Mouse (Mus musculus) heart, embryonic 15.5 days (tissue): Measurements from ENCODE around the gene Cenps. TPM values are rescaled to one million over a fixed set of nuclear protein-coding genes. Genes with fewer than 3 reads are reported as not detected.
"Not testable (repeated sequence)": the region's sequence is repeated elsewhere in the genome, so short reads cannot be mapped to it uniquely, and the experiment has no call there.

Experiments
- ATAC-seq: fragments of 200-750 bp; cut with Nextera tagmentation; replicated peaks from 2 replicates; pipeline ENCODE4 v1.8.0; 2017; ENCODE audit warnings: low read depth, moderate TSS enrichment; ENCODE audit not compliant: insufficient number of reproducible peaks, insufficient read depth, low FRiP score
- H3K27ac ChIP-seq: fragments of 300-500 bp; sonication (generic); 2 replicates; pipeline ENCODE4 v1.5.1; 2015; ENCODE audit warnings: mild to moderate bottlenecking, inconsistent platforms
- H3K27me3 ChIP-seq: fragments of 300-500 bp; sonication (generic); 2 replicates; pipeline ENCODE4 v1.6.1; 2015; ENCODE audit warnings: inconsistent platforms
- H3K36me3 ChIP-seq: fragments of 300-500 bp; sonication (generic); 2 replicates; pipeline ENCODE4 v1.6.1; 2015; ENCODE audit warnings: mild to moderate bottlenecking, inconsistent platforms
- H3K4me1 ChIP-seq: fragments of 300-500 bp; sonication (generic); replicated peaks from 2 replicates; pipeline ENCODE4 v1.6.1; 2015; ENCODE audit warnings: inconsistent platforms
- H3K4me2 ChIP-seq: fragments of 300-500 bp; sonication (generic); 2 replicates; pipeline ENCODE4 v1.6.1; 2015; ENCODE audit warnings: inconsistent platforms, mild to moderate bottlenecking, moderate library complexity
- H3K4me3 ChIP-seq: fragments of 300-500 bp; sonication (generic); 2 replicates; pipeline ENCODE4 v1.5.1; 2015; ENCODE audit warnings: mild to moderate bottlenecking, inconsistent platforms
- H3K9ac ChIP-seq: fragments of 300-500 bp; sonication (generic); 2 replicates; pipeline ENCODE4 v1.6.1; 2015; ENCODE audit warnings: mild to moderate bottlenecking, inconsistent platforms
- H3K9me3 ChIP-seq: fragments of 300-500 bp; sonication (generic); replicated peaks from 2 replicates; pipeline ENCODE4 v1.6.1; 2016; ENCODE audit warnings: inconsistent platforms
- WGBS: fragments of 180-500 bp; shearing (Covaris S2); methylation state at CpG from one replicate; pipeline ENCODE4 v1.1.7; 2015; ENCODE audit warnings: mixed read lengths; 5-methylcytosine and 5-hydroxymethylcytosine counted together
- polyA plus RNA-seq: library from polyadenylated mRNA; unstranded; fragments of >200 nt; fragmentation: Nextera tagmentation; extraction: Ambion mirVana; gene quantifications from 2 replicates; pipeline ENCODE4 v1.2.1, GENCODE M21; 2015

The Cenps gene
- polyA plus RNA-seq, 1 experiment from 2014 or later, result 19.5 TPM

GRCm38 (mm10) chr4:149170394-149170931 lies 33.0 kb upstream of the Cenps start:
- no peak overlapping the region for H3K4me3 ChIP-seq
- H3K27ac ChIP-seq, result no peak overlapping the region
- no peaks in the 10 kb centered on the region for H3K9me3 ChIP-seq
- no peak for ATAC-seq
- no peak overlapping the region for H3K4me2 ChIP-seq
- WGBS, result 56% methylated on average over 7 of the region's 7 CpGs
- H3K4me1 ChIP-seq, result peaks cover 25% of the 10 kb centered on the region
- H3K36me3 ChIP-seq, result no peaks in the 10 kb centered on the region
- no peak overlapping the region for H3K9ac ChIP-seq
- H3K27me3 ChIP-seq, result no peaks in the 10 kb centered on the region

DNA sequence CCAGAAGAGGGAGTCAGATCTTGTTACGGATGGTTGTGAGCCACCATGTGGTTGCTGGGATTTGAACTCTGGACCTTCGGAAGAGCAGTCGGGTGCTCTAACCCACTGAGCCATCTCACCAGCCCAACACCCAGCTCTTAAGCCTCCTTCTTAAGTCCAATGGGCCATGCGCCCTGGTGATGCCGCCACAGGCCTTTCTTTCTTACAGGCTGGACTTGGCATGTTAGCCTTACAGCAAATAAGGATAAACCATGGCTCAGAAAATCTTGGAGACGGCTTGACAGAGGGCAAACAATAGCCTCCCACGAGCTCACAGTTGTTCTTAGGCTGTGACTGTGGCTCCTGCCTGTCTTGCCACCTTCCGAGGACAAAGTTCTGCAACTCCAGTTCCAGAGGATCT lies 32.5 kb upstream of the Cenps start:
- H3K4me3 ChIP-seq, H3K27me3 ChIP-seq, H3K9ac ChIP-seq, H3K9me3 ChIP-seq, ATAC-seq, H3K36me3 ChIP-seq, H3K27ac ChIP-seq, H3K4me2 ChIP-seq: not testable (repeated sequence)
- WGBS, result 79% methylated on average over 7 of the region's 8 CpGs
- H3K4me1 ChIP-seq, result peaks cover 30% of the 10 kb centered on the region

DNA sequence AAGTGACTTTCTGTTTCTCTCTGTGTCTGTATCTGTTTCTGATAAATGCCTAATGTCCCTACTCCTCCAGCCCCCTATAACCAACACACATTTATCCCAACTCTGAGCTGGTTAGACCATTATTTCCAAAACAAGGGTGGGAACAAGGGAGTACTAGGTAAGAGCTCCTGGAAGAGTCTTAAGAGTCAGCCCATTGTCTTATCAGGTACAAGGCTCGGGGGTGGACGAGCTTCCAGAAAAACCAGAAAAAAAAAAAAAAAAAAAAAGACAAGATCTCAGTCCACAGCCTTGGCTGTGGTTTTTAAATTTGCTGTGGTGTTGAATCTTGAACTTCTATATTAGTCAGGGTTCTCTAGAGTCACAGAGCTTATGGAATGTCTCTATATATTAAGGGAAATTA lies 30.6 kb upstream of the Cenps start:
- Histone ChIP-seq H3K27ac (no peak overlapping the region), H3K4me3 (peak overlapping the region; percentile 94; the same call in 1 of the 2 replicates)

GRCm38 (mm10) chr4:149166957-149167611 lies 29.7 kb upstream of the Cenps start:
- Histone ChIP-seq H3K27me3 (no peaks in the 10 kb centered on the region), H3K27ac (peak overlapping the region; percentile 83), H3K4me1 (peaks cover 20% of the 10 kb centered on the region), H3K36me3 (peaks cover 5% of the 10 kb centered on the region), H3K9me3 (no peaks in the 10 kb centered on the region), H3K4me2 (peak overlapping the region; percentile 93), H3K4me3 (peak overlapping the region; percentile 94), H3K9ac (peak overlapping the region; percentile 95)
- 1% methylated on average over 27 of the region's 27 CpGs for WGBS
- ATAC-seq, result no peak; the same call in none of the 2 replicates

More for the DNA sequence above, 30.6 kb upstream of the Cenps start:
- Histone ChIP-seq H3K4me2 (peak overlapping the region; percentile 93), H3K9ac (no peak overlapping the region), H3K27me3 (no peaks in the 10 kb centered on the region), H3K4me1 (peaks cover 30% of the 10 kb centered on the region), H3K36me3 (no peaks in the 10 kb centered on the region; the same call in none of the 2 replicates), H3K9me3 (no peaks in the 10 kb centered on the region)
- no peak for ATAC-seq
- 39% methylated on average over 2 of the region's 2 CpGs for WGBS

DNA sequence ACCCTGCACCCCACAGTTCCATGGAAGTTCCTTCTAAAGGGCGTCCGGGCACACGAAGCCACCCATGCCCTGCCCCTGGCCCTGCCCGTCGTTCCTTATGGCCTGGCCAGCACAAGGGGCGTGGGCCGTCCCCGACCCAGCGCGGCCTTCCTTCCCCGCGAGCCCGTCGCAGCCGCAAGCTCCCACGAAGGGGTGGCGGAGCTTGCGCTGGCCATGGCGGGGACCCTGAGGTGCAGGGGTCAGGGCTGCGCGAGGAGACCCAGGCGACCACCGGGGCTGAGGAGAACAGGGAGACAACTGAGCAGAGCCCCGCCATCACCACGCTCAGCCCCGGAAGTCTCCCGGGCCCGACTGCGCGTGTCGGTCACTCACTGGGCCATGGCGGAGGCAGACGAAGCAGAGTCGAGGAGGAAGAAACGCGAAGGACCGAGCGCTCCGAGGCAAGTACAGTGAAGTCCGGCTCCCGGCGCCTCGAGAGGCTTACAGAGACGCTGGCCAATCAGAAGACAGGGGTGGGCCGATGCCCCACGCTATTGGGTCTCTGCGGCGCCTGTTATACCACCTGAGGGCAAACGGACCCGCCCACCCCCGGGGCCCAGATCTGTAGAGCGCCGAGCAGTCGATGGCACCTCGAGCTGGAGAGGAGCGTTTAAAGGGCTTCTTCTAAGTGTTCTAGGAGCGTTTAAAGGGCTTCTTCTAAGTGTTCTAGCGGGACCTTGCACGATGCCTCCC lies 29.0 kb upstream of the Cenps start, which contains the start of gene Pgd:
TSS of gene Pgd (minus strand) at position 557 of the 732 bp plus-strand sequence.
- WGBS, result under 1% methylated on average over 59 of the region's 59 CpGs
- peaks cover 20% of the 10 kb centered on the region for H3K4me1 ChIP-seq
- no peaks in the 10 kb centered on the region for H3K27me3 ChIP-seq
- peak within 1 kb of the TSS; percentile 93 for H3K4me2 ChIP-seq
- H3K4me3 ChIP-seq, result peak within 1 kb of the TSS; percentile 94
- ATAC-seq, result peak; percentile 99
- H3K9ac ChIP-seq, result peak within 1 kb of the TSS; percentile 95
- H3K9me3 ChIP-seq, result no peaks in the 10 kb centered on the region
- peaks cover 10% of the 10 kb centered on the region for H3K36me3 ChIP-seq
- H3K27ac ChIP-seq, result peak within 1 kb of the TSS; percentile 86

- H3K36me3 ChIP-seq, result peaks cover 24% of the 10 kb centered on the region
Measured at GRCm38 (mm10) chr4:149164150-149164549, 26.7 kb upstream of the Cenps start.

GRCm38 (mm10) chr4:149163196-149163595 lies 25.8 kb upstream of the Cenps start:
- Histone ChIP-seq H3K4me1 (peaks cover 20% of the 10 kb centered on the region), H3K4me3 (no peak overlapping the region), H3K36me3 (peaks cover 34% of the 10 kb centered on the region), H3K9ac (no peak overlapping the region), H3K27ac (no peak overlapping the region), H3K9me3 (no peaks in the 10 kb centered on the region), H3K27me3 (no peaks in the 10 kb centered on the region), H3K4me2 (no peak overlapping the region)
- no peak for ATAC-seq
- 68% methylated on average over 1 of the region's 1 CpGs for WGBS

More at GRCm38 (mm10) chr4:149164150-149164549, 26.7 kb upstream of the Cenps start:
- Histone ChIP-seq H3K27ac (no peak overlapping the region), H3K4me1 (peaks cover 20% of the 10 kb centered on the region), H3K4me2 (no peak overlapping the region), H3K27me3 (no peaks in the 10 kb centered on the region), H3K4me3 (no peak overlapping the region), H3K9ac (no peak overlapping the region), H3K9me3 (no peaks in the 10 kb centered on the region)
- 60% methylated on average over 5 of the region's 5 CpGs for WGBS
- ATAC-seq, result no peak

GRCm38 (mm10) chr4:149161166-149161565 lies 23.7 kb upstream of the Cenps start:
- no peak overlapping the region for H3K9ac ChIP-seq
- no peak overlapping the region for H3K4me2 ChIP-seq
- peaks cover 16% of the 10 kb centered on the region for H3K4me1 ChIP-seq
- H3K27me3 ChIP-seq, result no peaks in the 10 kb centered on the region
- H3K4me3 ChIP-seq, result no peak overlapping the region
- ATAC-seq, result no peak
- H3K27ac ChIP-seq, result no peak overlapping the region
- WGBS, result 96% methylated on average over 6 of the region's 6 CpGs
- peaks cover 53% of the 10 kb centered on the region for H3K36me3 ChIP-seq
- H3K9me3 ChIP-seq, result no peaks in the 10 kb centered on the region

- WGBS, result 85% methylated on average over 13 of the region's 13 CpGs
- H3K9ac ChIP-seq, result no peak overlapping the region
- H3K4me2 ChIP-seq, result no peak overlapping the region
- H3K27me3 ChIP-seq, result no peaks in the 10 kb centered on the region
- no peaks in the 10 kb centered on the region for H3K9me3 ChIP-seq
- no peak overlapping the region for H3K4me3 ChIP-seq
- H3K4me1 ChIP-seq, result peaks cover 4% of the 10 kb centered on the region
- H3K36me3 ChIP-seq, result peaks cover 65% of the 10 kb centered on the region
- ATAC-seq, result no peak
- no peak overlapping the region for H3K27ac ChIP-seq
Measured at GRCm38 (mm10) chr4:149159891-149160290, 22.5 kb upstream of the Cenps start.

DNA sequence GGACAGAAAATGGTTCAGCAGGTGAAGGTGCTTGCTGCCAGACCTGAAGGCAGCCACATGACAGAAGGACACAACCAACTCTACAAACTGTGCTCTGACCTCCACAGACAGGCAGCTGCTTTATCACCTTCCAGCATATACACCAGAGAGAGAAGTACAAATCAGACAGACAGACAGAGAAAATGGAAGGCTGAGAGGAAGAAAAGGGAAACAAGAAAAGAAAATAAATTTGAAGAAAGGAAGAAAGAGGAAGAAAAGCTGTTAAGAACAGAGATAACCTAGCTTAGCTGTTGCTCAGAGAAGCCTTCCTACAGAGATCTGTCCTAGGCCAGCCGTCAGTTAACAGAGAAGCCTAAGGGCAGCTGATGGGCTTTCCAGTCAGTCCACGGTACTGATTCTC lies 21.8 kb upstream of the Cenps start:
- Histone ChIP-seq H3K9me3 (no peaks in the 10 kb centered on the region), H3K27me3 (no peaks in the 10 kb centered on the region), H3K4me3 (no peak overlapping the region), H3K36me3 (peaks cover 72% of the 10 kb centered on the region), H3K27ac (no peak overlapping the region), H3K9ac (no peak overlapping the region), H3K4me1 (no peaks in the 10 kb centered on the region), H3K4me2 (no peak overlapping the region)
- 84% methylated on average over 2 of the region's 2 CpGs for WGBS
- ATAC-seq, result no peak

- Histone ChIP-seq H3K9ac (no peak overlapping the region), H3K27me3 (no peaks in the 10 kb centered on the region), H3K36me3 (peaks cover 88% of the 10 kb centered on the region), H3K4me2 (no peak overlapping the region), H3K4me3 (no peak overlapping the region), H3K9me3 (no peaks in the 10 kb centered on the region), H3K4me1 (no peaks in the 10 kb centered on the region), H3K27ac (no peak overlapping the region)
- 90% methylated on average over 8 of the region's 8 CpGs for WGBS
- ATAC-seq, result no peak
Measured at GRCm38 (mm10) chr4:149157415-149157973, 20.1 kb upstream of the Cenps start.
